Mouse (Mus musculus) embryo, embryonic 9.5 days (tissue): ENCODE results near the gene Axl.
"Not testable (repeated sequence)": the region's sequence is repeated elsewhere in the genome, so short reads cannot be mapped to it uniquely, and the experiment has no call there.

Source experiments
- DNase-seq: peaks from one replicate; pipeline ENCODE4 v3.0.0-alpha.2; 2017; ENCODE audit errors: extremely low spot score

Gene Axl

GRCm38 (mm10) chr7:25754738-25755467 is 33.6 kb downstream of the Axl start, which contains the start of gene Hnrnpul1:
Hnrnpul1 (minus strand) TSS chr7:25754757.
- peak; percentile 99 for DNase-seq

- no peak for DNase-seq
Measured at GRCm38 (mm10) chr7:25754439-25754737, 34.1 kb downstream of the Axl start.

- no peak for DNase-seq
Measured at GRCm38 (mm10) chr7:25753643-25754438, 34.7 kb downstream of the Axl start.

GRCm38 (mm10) chr7:25753076-25753475 is 35.4 kb downstream of the Axl start:
- DNase-seq = no peak

- DNase-seq = no peak
Measured at GRCm38 (mm10) chr7:25746844-25747243, 41.7 kb downstream of the Axl start.

- DNase-seq = no peak
Measured at GRCm38 (mm10) chr7:25738277-25738676, 50.2 kb downstream of the Axl start.

- DNase-seq = no peak
Measured at GRCm38 (mm10) chr7:25736920-25737319, 51.6 kb downstream of the Axl start.

GRCm38 (mm10) chr7:25734991-25735390 is 53.5 kb downstream of the Axl start:
- DNase-seq = no peak

GRCm38 (mm10) chr7:25731294-25732055 is 57.0 kb downstream of the Axl start:
- no peak for DNase-seq

GRCm38 (mm10) chr7:25729862-25730261 is 58.6 kb downstream of the Axl start:
- no peak for DNase-seq

- no peak for DNase-seq
Measured at GRCm38 (mm10) chr7:25729396-25729795, 59.1 kb downstream of the Axl start.

GRCm38 (mm10) chr7:25727800-25728199 is 60.7 kb downstream of the Axl start:
- DNase-seq = no peak

GRCm38 (mm10) chr7:25725886-25726285 is 62.6 kb downstream of the Axl start:
- DNase-seq = no peak

- not testable (repeated sequence) for DNase-seq
Measured at GRCm38 (mm10) chr7:25721776-25722175, 66.7 kb downstream of the Axl start.

- DNase-seq = no peak
Measured at GRCm38 (mm10) chr7:25720760-25721159, 67.7 kb downstream of the Axl start.

- DNase-seq = peak; percentile 81
Measured at GRCm38 (mm10) chr7:25719761-25720610, 68.5 kb downstream of the Axl start.

GRCm38 (mm10) chr7:25718788-25719417 is 69.6 kb downstream of the Axl start, which contains the start of gene Ccdc97:
Ccdc97 (minus strand) TSS chr7:25719088.
- DNase-seq = peak; percentile 89

GRCm38 (mm10) chr7:25717478-25717877 is 71.0 kb downstream of the Axl start:
- DNase-seq = no peak

GRCm38 (mm10) chr7:25715731-25716271 is 72.7 kb downstream of the Axl start:
- no peak for DNase-seq

- DNase-seq = no peak
Measured at GRCm38 (mm10) chr7:25714581-25714980, 73.9 kb downstream of the Axl start.

- DNase-seq = no peak
Measured at GRCm38 (mm10) chr7:25712801-25713200, 75.7 kb downstream of the Axl start.
